Mouse (Mus musculus): ENCODE data around the gene Ppme1. TPM values are rescaled to one million over a fixed set of nuclear protein-coding genes. Genes with fewer than 3 reads are reported as not detected.

Ppme1 gene
- polyA plus RNA-seq, 2 experiments, result 18.9 to 20.4 TPM

DNA sequence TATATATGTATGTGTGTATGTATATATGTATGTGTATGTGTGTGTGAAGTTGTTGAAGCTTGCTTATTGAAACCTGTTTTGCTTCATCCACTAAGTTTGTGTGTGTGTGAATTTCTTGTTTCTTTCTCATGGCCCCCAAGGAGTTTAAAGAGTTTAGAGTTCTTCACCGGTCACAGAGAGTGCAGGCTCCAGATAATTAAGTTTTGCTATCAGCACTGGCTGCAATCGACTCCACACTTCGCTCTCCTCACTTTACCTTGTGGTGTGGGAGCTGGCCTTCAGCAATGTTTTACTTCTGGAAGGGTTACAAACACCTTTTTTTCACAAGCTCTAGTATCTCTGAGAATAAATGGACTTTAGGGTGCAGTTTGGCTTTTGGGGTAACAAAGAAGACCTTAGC is 40.8 kb downstream of the Ppme1 start:
- WGBS (ENCODE audit: insufficient replicate concordance), result 61% methylated on average over 3 of the region's 3 CpGs
- TF ChIP-seq EP300 (IDR thresholded peaks at IDR 0.05; ENCODE audit: low read depth), result no peak
- no peak for TF ChIP-seq CTCF (IDR thresholded peaks at IDR 0.05; ENCODE audit: low read depth)
- H3K36me3 ChIP-seq (replicated peaks; ENCODE audit: control insufficient read depth, insufficient read depth, low read depth), result peaks cover 11% of the 10 kb centered on the region

DNA sequence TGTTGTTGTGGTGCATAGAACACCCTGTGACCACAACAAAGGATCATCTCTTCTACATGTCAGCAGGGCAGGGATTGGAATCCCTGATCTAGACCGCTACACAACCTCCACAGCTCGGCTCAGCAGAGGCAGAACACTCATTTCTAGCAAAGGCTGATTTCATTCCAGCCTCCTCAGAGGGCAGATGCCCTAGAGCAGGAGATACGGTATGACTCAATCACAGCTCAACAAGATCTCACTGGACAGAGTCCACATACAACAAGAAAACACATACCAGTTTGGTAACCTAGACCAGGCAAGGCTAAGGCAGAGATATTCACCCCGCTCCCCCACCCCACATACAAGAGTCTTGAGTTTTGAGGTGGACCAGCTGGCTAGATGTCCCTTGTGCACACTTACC is 43.5 kb downstream of the Ppme1 start:
- 80% methylated on average over 4 of the region's 4 CpGs for WGBS (ENCODE audit: insufficient replicate concordance)
- no peak overlapping the region for H3K9ac ChIP-seq (replicated peaks)
- peaks cover under 1% of the 10 kb centered on the region; the same call in 1 of the 2 replicates for H3K36me3 ChIP-seq (replicated peaks; ENCODE audit: control insufficient read depth, insufficient read depth, low read depth)
- no peaks in the 10 kb centered on the region; a peak in 1 of 4 replicates for H3K4me1 ChIP-seq (replicated peaks; ENCODE audit: control insufficient read depth in 2 of 2, insufficient read depth in 2 of 2, low read length in 1 of 2)
- no peak overlapping the region for H3K27ac ChIP-seq
- TF ChIP-seq CTCF (IDR thresholded peaks at IDR 0.05; ENCODE audit: low read depth) (no peak), EP300 (IDR thresholded peaks at IDR 0.05; ENCODE audit: low read depth) (no peak)
- H3K4me3 ChIP-seq (ENCODE audit: insufficient read depth in 1 of 2, low read depth in 2 of 2, low read length in 2 of 2), result no peak overlapping the region
- ATAC-seq (ENCODE audit: insufficient read depth) (no peak), DNase-seq (ENCODE audit: low read depth in 3 of 3, low spot score in 3 of 3) (no peak)
- H3K9me3 ChIP-seq (ENCODE audit: control insufficient read depth, low read length), result no peaks in the 10 kb centered on the region
- no peak overlapping the region for H3K4me2 ChIP-seq (ENCODE audit: low read depth)
- H3K27me3 ChIP-seq (ENCODE audit: control insufficient read depth, insufficient read depth, low read length), result no peaks in the 10 kb centered on the region

More for the DNA sequence above, 40.8 kb downstream of the Ppme1 start:
- H3K9ac ChIP-seq (replicated peaks), result no peak overlapping the region
- ATAC-seq (ENCODE audit: insufficient read depth) (no peak), DNase-seq (ENCODE audit: low read depth in 3 of 3, low spot score in 3 of 3) (no peak)
- no peaks in the 10 kb centered on the region for H3K27me3 ChIP-seq (ENCODE audit: control insufficient read depth, insufficient read depth, low read length)
- H3K9me3 ChIP-seq (ENCODE audit: control insufficient read depth, low read length), result no peaks in the 10 kb centered on the region
- H3K4me3 ChIP-seq (ENCODE audit: insufficient read depth in 1 of 2, low read depth in 2 of 2, low read length in 2 of 2), result no peak overlapping the region
- H3K4me1 ChIP-seq (replicated peaks; ENCODE audit: control insufficient read depth in 2 of 2, insufficient read depth in 2 of 2, low read length in 1 of 2), result no peaks in the 10 kb centered on the region
- no peak overlapping the region for H3K4me2 ChIP-seq (ENCODE audit: low read depth)
- no peak overlapping the region for H3K27ac ChIP-seq

DNA sequence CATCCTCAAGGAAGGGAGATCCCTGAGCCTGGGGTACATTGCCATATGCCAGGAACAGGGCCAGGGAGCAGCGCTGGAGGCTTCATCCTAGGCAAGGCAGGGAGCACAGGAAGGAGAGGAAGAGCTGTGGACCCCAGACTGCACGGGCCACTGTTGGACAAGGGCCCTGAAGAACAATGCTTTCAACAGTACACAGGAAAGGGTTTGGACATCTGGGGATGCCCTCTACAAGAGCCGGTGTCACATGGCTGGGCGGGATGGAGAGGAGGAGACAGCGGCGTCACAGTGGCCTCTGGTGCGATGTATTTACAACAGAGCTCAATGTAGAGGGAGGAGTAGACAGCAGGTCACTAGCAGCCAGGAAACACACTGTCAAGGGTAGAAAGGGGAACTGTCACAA is 44.6 kb downstream of the Ppme1 start:
- Histone ChIP-seq H3K4me1 (replicated peaks; ENCODE audit: control insufficient read depth in 2 of 2, insufficient read depth in 2 of 2, low read length in 1 of 2) (no peaks in the 10 kb centered on the region; a peak in 1 of 4 replicates), H3K4me2 (ENCODE audit: low read depth) (no peak overlapping the region), H3K36me3 (replicated peaks; ENCODE audit: control insufficient read depth, insufficient read depth, low read depth) (no peaks in the 10 kb centered on the region; the same call in 1 of the 2 replicates), H3K9me3 (ENCODE audit: control insufficient read depth, low read length) (no peaks in the 10 kb centered on the region), H3K9ac (replicated peaks) (no peak overlapping the region), H3K27ac (no peak overlapping the region), H3K4me3 (ENCODE audit: insufficient read depth in 1 of 2, low read depth in 2 of 2, low read length in 2 of 2) (no peak overlapping the region), H3K27me3 (ENCODE audit: control insufficient read depth, insufficient read depth, low read length) (no peaks in the 10 kb centered on the region)
- TF ChIP-seq EP300 (IDR thresholded peaks at IDR 0.05; ENCODE audit: low read depth), result no peak
- no peak for TF ChIP-seq CTCF (IDR thresholded peaks at IDR 0.05; ENCODE audit: low read depth)
- WGBS (ENCODE audit: insufficient replicate concordance), result 71% methylated on average over 7 of the region's 7 CpGs
- no peak for ATAC-seq (ENCODE audit: insufficient read depth)
- no peak for DNase-seq (ENCODE audit: low read depth in 3 of 3, low spot score in 3 of 3)

DNA sequence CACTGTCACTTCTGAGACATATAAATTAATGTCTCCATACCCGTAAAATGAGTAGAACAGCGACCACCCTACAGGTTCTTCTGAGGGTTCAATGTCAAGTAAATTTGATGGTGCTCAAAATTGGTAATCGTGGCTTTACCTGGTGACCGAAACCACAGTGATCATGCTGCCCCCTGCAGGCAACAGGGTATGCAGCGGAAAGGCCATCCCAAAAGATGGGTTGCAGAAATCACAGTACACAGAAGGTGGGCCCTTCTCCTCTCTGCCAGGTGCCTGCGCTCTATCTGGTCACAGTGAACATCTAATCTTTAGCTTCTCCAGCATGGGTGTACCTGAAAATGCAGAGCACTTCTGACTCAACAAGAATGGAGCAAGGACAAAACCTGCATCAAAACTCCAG is 46.6 kb downstream of the Ppme1 start:
- Histone ChIP-seq H3K4me1 (replicated peaks; ENCODE audit: control insufficient read depth in 2 of 2, insufficient read depth in 2 of 2, low read length in 1 of 2) (no peaks in the 10 kb centered on the region; a peak in 1 of 4 replicates), H3K9me3 (ENCODE audit: control insufficient read depth, low read length) (no peaks in the 10 kb centered on the region), H3K27me3 (ENCODE audit: control insufficient read depth, insufficient read depth, low read length) (no peaks in the 10 kb centered on the region), H3K4me2 (ENCODE audit: low read depth) (no peak overlapping the region), H3K36me3 (replicated peaks; ENCODE audit: control insufficient read depth, insufficient read depth, low read depth) (no peaks in the 10 kb centered on the region), H3K9ac (replicated peaks) (no peak overlapping the region), H3K4me3 (ENCODE audit: insufficient read depth in 1 of 2, low read depth in 2 of 2, low read length in 2 of 2) (no peak overlapping the region), H3K27ac (no peak overlapping the region)
- peak; percentile 83 for TF ChIP-seq CTCF (IDR thresholded peaks at IDR 0.05; ENCODE audit: low read depth)
- TF ChIP-seq EP300 (IDR thresholded peaks at IDR 0.05; ENCODE audit: low read depth), result no peak
- ATAC-seq (ENCODE audit: insufficient read depth), result no peak
- DNase-seq (ENCODE audit: low read depth in 3 of 3, low spot score in 3 of 3), result no peak
- 64% methylated on average over 6 of the region's 6 CpGs for WGBS (ENCODE audit: insufficient replicate concordance)

DNA sequence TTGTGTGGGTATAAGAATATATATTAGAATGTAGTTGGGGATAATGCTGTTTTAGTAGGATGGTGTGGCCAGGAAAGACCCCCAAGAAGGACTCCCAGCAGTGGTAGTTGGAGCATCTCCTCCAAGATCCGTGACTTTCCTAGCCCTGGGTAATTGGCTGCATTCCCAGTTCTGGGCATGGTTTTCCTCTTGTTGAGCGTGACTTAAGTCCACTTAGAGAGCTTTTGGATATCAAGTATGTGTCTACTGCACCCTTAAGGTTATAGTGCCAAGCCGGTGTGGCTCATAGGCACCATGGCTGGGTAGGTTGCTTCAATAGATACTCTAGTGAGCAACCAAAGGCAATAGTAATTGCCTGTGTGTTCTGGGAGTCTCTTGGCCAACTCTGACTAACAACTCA is 48.4 kb downstream of the Ppme1 start:
- Histone ChIP-seq H3K36me3 (replicated peaks; ENCODE audit: control insufficient read depth, insufficient read depth, low read depth) (no peaks in the 10 kb centered on the region), H3K4me3 (ENCODE audit: insufficient read depth in 1 of 2, low read depth in 2 of 2, low read length in 2 of 2) (no peak overlapping the region), H3K4me1 (replicated peaks; ENCODE audit: control insufficient read depth in 2 of 2, insufficient read depth in 2 of 2, low read length in 1 of 2) (no peaks in the 10 kb centered on the region; a peak in 1 of 4 replicates), H3K9me3 (ENCODE audit: control insufficient read depth, low read length) (no peaks in the 10 kb centered on the region), H3K9ac (replicated peaks) (no peak overlapping the region), H3K27me3 (ENCODE audit: control insufficient read depth, insufficient read depth, low read length) (no peaks in the 10 kb centered on the region), H3K4me2 (ENCODE audit: low read depth) (no peak overlapping the region), H3K27ac (no peak overlapping the region)
- DNase-seq (ENCODE audit: low read depth in 3 of 3, low spot score in 3 of 3), result no peak
- WGBS (ENCODE audit: insufficient replicate concordance), result 77% methylated on average over 3 of the region's 3 CpGs
- no peak for ATAC-seq (ENCODE audit: insufficient read depth)
- TF ChIP-seq CTCF (IDR thresholded peaks at IDR 0.05; ENCODE audit: low read depth) (no peak), EP300 (IDR thresholded peaks at IDR 0.05; ENCODE audit: low read depth) (no peak)
